ENCODE assay signal across 7 mouse cellular contexts in the genomic region with DNA sequence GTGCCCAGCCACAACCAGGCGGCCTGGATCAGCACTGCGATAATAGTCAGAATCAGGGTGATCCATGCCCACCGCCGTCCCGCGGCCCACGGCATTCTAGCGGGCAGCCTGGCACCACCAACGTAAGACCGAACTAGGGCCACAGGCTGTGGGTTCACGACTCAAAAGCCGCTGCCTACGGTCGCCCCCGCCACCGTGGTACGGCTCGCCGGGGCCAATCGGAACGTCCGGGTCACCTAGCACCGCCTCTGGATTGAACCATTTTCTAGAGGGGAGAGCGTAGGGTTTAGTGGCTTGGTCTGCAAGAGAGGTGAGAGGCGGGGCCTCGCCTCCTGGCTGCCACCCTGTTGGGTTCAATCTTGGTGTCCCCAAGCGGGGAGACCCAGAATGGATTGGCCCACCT. TPM values are rescaled to one million over a fixed set of nuclear protein-coding genes. Genes with fewer than 3 reads are reported as not detected.
DNase-seq lines count a peak whose midpoint lies in the region; ATAC-seq lines count a peak whose summit lies in the region.

No protein-coding gene starts in this region.

- peak overlapping the region; percentile 83 for H3K9ac ChIP-seq in intestine, embryonic 15.5 days

- H3K4me2 ChIP-seq in intestine, embryonic 15.5 days (replicated peaks), result peak overlapping the region; percentile 88

- H3K4me3 ChIP-seq in intestine, embryonic 15.5 days (replicated peaks), result peak overlapping the region; percentile 81
- H3K4me3 ChIP-seq in midbrain, embryonic 10.5 days, result peak overlapping the region; percentile 73

- peak overlapping the region; percentile 87 for H3K27ac ChIP-seq in intestine, embryonic 15.5 days
- peak overlapping the region; percentile 89 for H3K27ac ChIP-seq in midbrain, embryonic 10.5 days (replicated peaks)

- H3K36me3 ChIP-seq in intestine, embryonic 15.5 days, result 0 out of 2 replicates have a peak, but pooled peaks cover 4% of the 10 kb centered on the region
- peaks cover 18% of the 10 kb centered on the region for H3K36me3 ChIP-seq in midbrain, embryonic 10.5 days

- peaks cover 13% of the 10 kb centered on the region for H3K4me1 ChIP-seq in intestine, embryonic 15.5 days (replicated peaks)
- H3K4me1 ChIP-seq in midbrain, embryonic 10.5 days, result peaks cover 28% of the 10 kb centered on the region

- DNase-seq in adrenal gland, adult (ENCODE audit: inconsistent age in 2 of 2, low spot score in 1 of 2), result peak; percentile 96 to 98
- DNase-seq in embryo, embryonic 10.5 days (ENCODE audit: low spot score), result peak; percentile 98
- DNase-seq in gastrocnemius, postnatal 14 days, result peak; percentile 90
- peak; percentile 94 to 98 for DNase-seq in left cerebral cortex, postnatal 25 days (ENCODE audit: low spot score in 2 of 2)
- peak; percentile 93 for DNase-seq in midbrain, embryonic 10.5 days (ENCODE audit: low spot score)
- DNase-seq in right cerebral cortex, postnatal 4 days, result peak; percentile 82

- under 1% methylated on average over 27 of the region's 27 CpGs for whole genome bisulfite sequencing in intestine, embryonic 15.5 days
- WGBS in midbrain, embryonic 10.5 days, result under 1% methylated on average over 27 of the region's 27 CpGs

- no peaks in the 10 kb centered on the region for H3K27me3 ChIP-seq in intestine, embryonic 15.5 days (replicated peaks)
- no peaks in the 10 kb centered on the region for H3K27me3 ChIP-seq in midbrain, embryonic 10.5 days (ENCODE audit: low read depth, poor library complexity, severe bottlenecking)

- peak; percentile 97 for ATAC-seq in intestine, embryonic 15.5 days

- intact Hi-C loops in gastrocnemius, postnatal 14 days (cut with DNase I; ENCODE audit: low total_unique reads), result no loop called here
- intact Hi-C loops in left cerebral cortex, postnatal 25 days (cut with DNase I), result no loop called here

- no peaks in the 10 kb centered on the region for H3K9me3 ChIP-seq in intestine, embryonic 15.5 days
- H3K9me3 ChIP-seq in midbrain, embryonic 10.5 days (replicated peaks), result peaks cover 8% of the 10 kb centered on the region

RNA-seq across cellular contexts. Expression of gene Arid3c, which starts 10.2 kb away (rescaled TPM):
- total RNA-seq in gastrocnemius, postnatal 14 days (2021), result not detected
- polyA plus RNA-seq in intestine, embryonic 15.5 days (2015; fragmentation: Nextera tagmentation; extraction: Ambion mirVana), result not detected in 2 replicates
- total RNA-seq in left cerebral cortex, postnatal 25 days (2021), result under 1 TPM in 1 of 2 experiments, not detected in 1; 0.43 TPM
- polyA plus RNA-seq in midbrain, embryonic 10.5 days (2016; fragmentation: Nextera tagmentation; extraction: Ambion mirVana), result 0.28 and 0.63 TPM in 2 replicates

RNA-seq across cellular contexts. Expression of gene Galt, which starts 13.9 kb away (rescaled TPM):
- total RNA-seq in gastrocnemius, postnatal 14 days (2021), result 10 to 100 TPM; 26.5 to 27.0 TPM
- 64.8 and 70.9 TPM in 2 replicates for polyA plus RNA-seq in intestine, embryonic 15.5 days (2015; fragmentation: Nextera tagmentation; extraction: Ambion mirVana)
- total RNA-seq in left cerebral cortex, postnatal 25 days (2021), result 100 to 1,000 TPM in 1 of 2 experiments, 10 to 100 TPM in 1; 93.2 to 103 TPM
- 19.1 and 21.4 TPM in 2 replicates for polyA plus RNA-seq in midbrain, embryonic 10.5 days (2016; fragmentation: Nextera tagmentation; extraction: Ambion mirVana)

RNA-seq across cellular contexts. Expression of gene Sigmar1, which starts 14.8 kb away (rescaled TPM):
- total RNA-seq in gastrocnemius, postnatal 14 days (2021), result 10 to 100 TPM; 12.0 to 15.6 TPM
- polyA plus RNA-seq in intestine, embryonic 15.5 days (2015; fragmentation: Nextera tagmentation; extraction: Ambion mirVana), result 94.7 and 108 TPM in 2 replicates
- total RNA-seq in left cerebral cortex, postnatal 25 days (2021), result 10 to 100 TPM; 60.0 to 66.5 TPM
- 87.3 and 96.3 TPM in 2 replicates for polyA plus RNA-seq in midbrain, embryonic 10.5 days (2016; fragmentation: Nextera tagmentation; extraction: Ambion mirVana)

RNA-seq across cellular contexts. Expression of gene Dctn3, which starts 18.2 kb away (rescaled TPM):
- total RNA-seq in gastrocnemius, postnatal 14 days (2021), result 10 to 100 TPM; 39.6 to 44.8 TPM
- polyA plus RNA-seq in intestine, embryonic 15.5 days (2015; fragmentation: Nextera tagmentation; extraction: Ambion mirVana), result 122 and 131 TPM in 2 replicates
- 100 to 1,000 TPM; 174 to 191 TPM for total RNA-seq in left cerebral cortex, postnatal 25 days (2021)
- polyA plus RNA-seq in midbrain, embryonic 10.5 days (2016; fragmentation: Nextera tagmentation; extraction: Ambion mirVana), result 150 and 167 TPM in 2 replicates

RNA-seq across cellular contexts. Expression of gene Rpp25l, which starts 27.8 kb away (rescaled TPM):
- total RNA-seq in gastrocnemius, postnatal 14 days (2021), result 10 to 100 TPM; 40.3 to 49.9 TPM
- polyA plus RNA-seq in intestine, embryonic 15.5 days (2015; fragmentation: Nextera tagmentation; extraction: Ambion mirVana), result 58.8 and 65.0 TPM in 2 replicates
- 10 to 100 TPM; 26.8 to 31.3 TPM for total RNA-seq in left cerebral cortex, postnatal 25 days (2021)
- 86.4 and 91.5 TPM in 2 replicates for polyA plus RNA-seq in midbrain, embryonic 10.5 days (2016; fragmentation: Nextera tagmentation; extraction: Ambion mirVana)

Comparison
In these comparisons a context has a peak if more than half of its experiments do, and no peak if none do; other contexts are left out.
1. Peak in every context shown above with its lines: DNase-seq, ATAC-seq, H3K4me3 ChIP-seq and H3K27ac ChIP-seq.